Mouse (Mus musculus) liver, adult 2 months (tissue): Measurements from ENCODE around the gene Elane. TPM values are rescaled to one million over a fixed set of nuclear protein-coding genes. Genes with fewer than 3 reads are reported as not detected.

Experiments
- DNase-seq: peaks from one replicate; pipeline ENCODE4 v3.0.0-alpha.2; 2011; ENCODE audit warnings: low read depth, low spot score; ENCODE audit errors: extremely low read depth
- H3K27ac ChIP-seq: fragments of 200-500 bp; replicated peaks from 2 replicates; pipeline ENCODE4 v1.5.1; 2012; ENCODE audit warnings: low read depth, mild to moderate bottlenecking, control low read depth, inconsistent platforms, low read length; ENCODE audit not compliant: insufficient read depth
- H3K27me3 ChIP-seq: fragments of 200-500 bp; 2 replicates; pipeline ENCODE4 v1.6.1; 2012; ENCODE audit warnings: mild to moderate bottlenecking, moderate library complexity, low read length, inconsistent platforms; ENCODE audit not compliant: control insufficient read depth, insufficient read depth
- H3K36me3 ChIP-seq: fragments of 200-500 bp; 2 replicates; pipeline ENCODE4 v1.6.1; 2012; ENCODE audit warnings: low read length, inconsistent platforms; ENCODE audit not compliant: control insufficient read depth, insufficient read depth
- H3K4me1 ChIP-seq: fragments of 200-500 bp; 2 replicates; pipeline ENCODE4 v1.6.1; 2011; ENCODE audit warnings: low read length; ENCODE audit not compliant: control insufficient read depth, insufficient read depth
- H3K4me3 ChIP-seq: fragments of 200-500 bp; 2 replicates; pipeline ENCODE4 v1.5.1; 2011; ENCODE audit warnings: low read depth, mild to moderate bottlenecking, control low read depth, low read length, moderate library complexity; ENCODE audit not compliant: insufficient read depth
- H3K79me2 ChIP-seq: fragments of 200-500 bp; 2 replicates; pipeline ENCODE4 v1.6.1; 2012; ENCODE audit warnings: inconsistent platforms, mild to moderate bottlenecking, low read length, moderate library complexity; ENCODE audit not compliant: control insufficient read depth, insufficient read depth
- H3K9ac ChIP-seq: fragments of 200-500 bp; 2 replicates; pipeline ENCODE4 v1.6.1; 2012; ENCODE audit warnings: low read depth, mild to moderate bottlenecking, control low read depth, inconsistent platforms, low read length
- CTCF ChIP-seq: fragments of 200-500 bp; IDR thresholded peaks from 2 replicates; pipeline ENCODE4 v1.5.1; 2011; ENCODE audit warnings: low read depth, low read length, control low read depth
- POLR2A ChIP-seq: fragments of 200-500 bp; IDR thresholded peaks from 2 replicates; pipeline ENCODE4 v1.6.1; 2011; ENCODE audit warnings: low read length, control low read depth; ENCODE audit not compliant: insufficient read depth; ENCODE audit errors: extremely low read depth
- WGBS: fragments of 180-500 bp; shearing (Covaris S2); methylation state at CpG from one replicate; pipeline ENCODE4 v1.1.7; 2018; 5-methylcytosine and 5-hydroxymethylcytosine counted together
- polyA plus RNA-seq: library from polyadenylated mRNA; depleted of rRNA; stranded (reverse); fragments of >200 nt; gene quantifications from 2 replicates; pipeline ENCODE4 v1.2.3, GENCODE M21; 2012
- total RNA-seq: library from RNA; depleted of rRNA; stranded (reverse); fragments of >200 nt; gene quantifications from 2 replicates; pipeline ENCODE4 v1.2.3, GENCODE M21; 2014

Elane gene
- total and polyA plus RNA-seq, 2 experiments, result 0.12 TPM; not detected in 1

GRCm38 (mm10) chr10:79910556-79910955 lies 24.5 kb downstream of the Elane start, which contains the start of gene Gm26602:
Gene Gm26602 (plus strand): TSS chr10:79910856.
- Histone ChIP-seq H3K27ac (no peak within 1 kb of the TSS), H3K4me3 (no peak within 1 kb of the TSS), H3K36me3 (no peaks in the 10 kb centered on the region), H3K79me2 (no peaks in the 10 kb centered on the region), H3K4me1 (no peaks in the 10 kb centered on the region), H3K9ac (no peak within 1 kb of the TSS), H3K27me3 (no peaks in the 10 kb centered on the region)
- DNase-seq, result no peak
- no peak for TF ChIP-seq CTCF
- no peak for TF ChIP-seq POLR2A
- 93% methylated on average over 4 of the region's 4 CpGs for WGBS

- H3K4me1 ChIP-seq, result peaks cover 4% of the 10 kb centered on the region
- H3K27me3 ChIP-seq, result no peaks in the 10 kb centered on the region
- no peak for TF ChIP-seq CTCF
- no peak for TF ChIP-seq POLR2A
- no peak overlapping the region for H3K4me3 ChIP-seq
- H3K9ac ChIP-seq, result no peak overlapping the region
- no peak overlapping the region for H3K27ac ChIP-seq
- H3K79me2 ChIP-seq, result peaks cover 7% of the 10 kb centered on the region; the same call in 1 of the 2 replicates
- 85% methylated on average over 20 of the region's 20 CpGs for WGBS
- DNase-seq, result no peak
- H3K36me3 ChIP-seq, result no peaks in the 10 kb centered on the region
These were observed 26.4 kb downstream of the Elane start for GRCm38 (mm10) chr10:79912412-79912811.

GRCm38 (mm10) chr10:79914131-79914947 lies 28.3 kb downstream of the Elane start:
- H3K36me3 ChIP-seq, result no peaks in the 10 kb centered on the region
- TF ChIP-seq CTCF (no peak), POLR2A (no peak)
- H3K4me3 ChIP-seq, result no peak overlapping the region
- H3K27ac ChIP-seq, result no peak overlapping the region
- H3K27me3 ChIP-seq, result no peaks in the 10 kb centered on the region
- peaks cover 4% of the 10 kb centered on the region for H3K4me1 ChIP-seq
- 82% methylated on average over 11 of the region's 11 CpGs for WGBS
- H3K9ac ChIP-seq, result no peak overlapping the region
- DNase-seq, result no peak
- H3K79me2 ChIP-seq, result peaks cover 7% of the 10 kb centered on the region; the same call in 1 of the 2 replicates

- no peak overlapping the region for H3K27ac ChIP-seq
- no peaks in the 10 kb centered on the region for H3K36me3 ChIP-seq
- peaks cover under 1% of the 10 kb centered on the region; the same call in 1 of the 2 replicates for H3K27me3 ChIP-seq
- no peak overlapping the region for H3K4me3 ChIP-seq
- peak; percentile 40 for DNase-seq
- H3K4me1 ChIP-seq, result peaks cover 4% of the 10 kb centered on the region
- no peak for TF ChIP-seq POLR2A
- no peak for TF ChIP-seq CTCF
- H3K9ac ChIP-seq, result no peak overlapping the region
- H3K79me2 ChIP-seq, result peaks cover 7% of the 10 kb centered on the region; the same call in 1 of the 2 replicates
- 53% methylated on average over 7 of the region's 7 CpGs for WGBS
These were observed 29.0 kb downstream of the Elane start for GRCm38 (mm10) chr10:79914948-79915596.

- H3K36me3 ChIP-seq, result no peaks in the 10 kb centered on the region
These were observed 30.0 kb downstream of the Elane start for GRCm38 (mm10) chr10:79916081-79916480.

More at GRCm38 (mm10) chr10:79916081-79916480, 30.0 kb downstream of the Elane start:
- DNase-seq, result no peak
- Histone ChIP-seq H3K27me3 (peaks cover 10% of the 10 kb centered on the region), H3K79me2 (peaks cover 7% of the 10 kb centered on the region; the same call in 1 of the 2 replicates), H3K4me1 (peaks cover 4% of the 10 kb centered on the region), H3K9ac (peak overlapping the region; percentile 87), H3K4me3 (peak overlapping the region; percentile 73), H3K27ac (no peak overlapping the region)
- 12% methylated on average over 8 of the region's 8 CpGs for WGBS
- TF ChIP-seq POLR2A (no peak), CTCF (no peak)
